Mouse (Mus musculus): ENCODE data around the gene Arap2.

DNA sequence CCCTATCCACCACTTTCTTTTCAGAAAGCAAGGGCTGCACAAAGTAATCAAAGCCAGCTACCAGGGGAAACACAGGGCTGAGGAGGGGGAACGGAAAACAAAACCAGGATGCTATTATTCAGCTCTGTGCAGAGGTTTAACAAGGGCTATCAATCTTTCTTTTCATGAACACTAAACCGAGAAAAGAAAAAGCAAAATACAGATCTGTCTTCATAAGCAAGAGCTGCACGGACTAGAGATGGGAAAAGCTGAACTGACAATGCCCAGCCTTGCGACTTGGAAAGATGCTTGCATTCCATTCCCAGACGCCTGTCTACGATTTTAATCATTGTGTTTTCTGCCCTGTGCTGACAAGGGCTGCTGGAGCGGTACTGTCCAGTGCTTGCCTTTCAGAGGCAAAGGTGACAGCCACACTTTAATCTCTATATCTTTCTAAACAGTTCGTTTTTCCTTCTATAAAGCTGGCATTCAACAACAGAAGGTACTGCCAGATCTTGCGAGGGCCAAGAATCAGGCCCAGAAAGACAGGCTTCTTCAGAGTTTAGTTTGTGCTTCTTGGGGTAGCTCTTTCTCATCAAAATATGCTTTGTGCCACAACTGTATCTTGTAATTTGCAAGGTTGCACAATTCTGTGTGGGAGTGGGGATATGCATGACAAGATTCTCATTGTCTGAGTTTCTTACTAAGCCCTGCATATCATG lies 93.1 kb downstream of the Arap2 start:
- no peak for TF ChIP-seq POLR2A (IDR thresholded peaks at IDR 0.05; ENCODE audit: control insufficient read depth, low read depth, low read length)
- no peak for TF ChIP-seq CTCF (IDR thresholded peaks at IDR 0.05; ENCODE audit: control insufficient read depth, insufficient read depth, insufficient replicate concordance, low read depth, low read length)

Data from testis, adult 2 months (tissue).